In the genomic region with DNA sequence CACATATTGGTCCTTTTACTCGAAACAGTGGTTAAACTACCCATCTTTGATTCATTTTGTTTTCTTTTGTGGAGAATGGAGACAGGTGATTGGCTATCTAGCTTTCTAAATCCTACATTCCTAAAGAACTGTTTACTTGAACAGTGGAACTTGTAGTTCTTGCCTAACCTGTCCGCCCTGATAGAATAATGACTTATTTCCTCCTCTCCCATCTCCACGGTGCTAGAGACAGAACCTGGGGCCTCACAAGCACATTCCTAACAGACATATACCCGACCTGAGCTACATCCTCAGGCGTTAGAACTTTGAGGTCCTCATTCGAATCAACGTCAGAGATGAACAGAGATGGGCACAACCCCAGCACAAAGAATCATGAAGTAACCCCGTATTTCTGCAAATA, we compare ENCODE assay signal across 25 mouse cellular contexts.
"Had no signal": no experiment of that assay in that cellular context is flagged by ENCODE, and none has a peak within 500 bp of the region (broad histone marks: within the 10 kb centered on the region; RNA-seq: fewer than 3 reads in every experiment).

No protein-coding gene starts in this region.

- H3K9me3 ChIP-seq: heart, embryonic 13.5 days; heart, embryonic 15.5 days; hindbrain, embryonic 13.5 days; hindbrain, embryonic 15.5 days; kidney, embryonic 15.5 days; limb, embryonic 13.5 days; limb, embryonic 15.5 days; liver, embryonic 12.5 days had no signal

- H3K27me3 ChIP-seq: heart, embryonic 13.5 days; heart, embryonic 15.5 days; hindbrain, embryonic 15.5 days; kidney, embryonic 15.5 days; limb, embryonic 13.5 days; limb, embryonic 15.5 days had no signal

- H3K27ac ChIP-seq: heart, adult 2 months; heart, embryonic 13.5 days; heart, embryonic 15.5 days; hindbrain, embryonic 13.5 days; hindbrain, embryonic 15.5 days; hindbrain, postnatal 0 days; kidney, embryonic 15.5 days; kidney, postnatal 0 days; limb, embryonic 13.5 days; limb, embryonic 15.5 days; liver, embryonic 12.5 days had no signal

- H3K4me1 ChIP-seq: hindbrain, embryonic 13.5 days; hindbrain, embryonic 15.5 days; limb, embryonic 15.5 days had no signal

- H3K4me3 ChIP-seq: heart, adult 2 months; heart, embryonic 13.5 days; heart, embryonic 15.5 days; hindbrain, embryonic 13.5 days; hindbrain, embryonic 15.5 days; kidney, embryonic 15.5 days; limb, embryonic 13.5 days; limb, embryonic 15.5 days; liver, embryonic 12.5 days had no signal

- ATAC-seq: hindbrain, postnatal 0 days; liver, embryonic 12.5 days had no signal

- H3K36me3 ChIP-seq: heart, embryonic 13.5 days; heart, embryonic 15.5 days; hindbrain, embryonic 13.5 days; hindbrain, embryonic 15.5 days; kidney, embryonic 15.5 days; limb, embryonic 13.5 days; limb, embryonic 15.5 days; liver, embryonic 12.5 days had no signal

- H3K9ac ChIP-seq: heart, embryonic 13.5 days; heart, embryonic 15.5 days; hindbrain, embryonic 13.5 days; hindbrain, embryonic 15.5 days; kidney, embryonic 15.5 days; limb, embryonic 13.5 days; limb, embryonic 15.5 days; liver, embryonic 12.5 days had no signal

- DNase-seq: gastrocnemius, postnatal 14 days; gastrocnemius, postnatal 36 days; heart, adult 11 months; heart, adult 2 months; heart, postnatal 14 days; heart, postnatal 36 days; kidney, adult 11 months; kidney, adult 2 months; kidney, adult 9 months; kidney, postnatal 14 days; kidney, postnatal 36 days; layer of hippocampus, adult 9-11 months; layer of hippocampus, postnatal 36 days; left cerebral cortex, postnatal 4 days had no signal

- H3K4me2 ChIP-seq: heart, embryonic 11.5 days; heart, embryonic 13.5 days; heart, embryonic 15.5 days; hindbrain, embryonic 13.5 days; hindbrain, embryonic 15.5 days; kidney, embryonic 15.5 days; limb, embryonic 13.5 days; limb, embryonic 15.5 days; liver, embryonic 12.5 days had no signal
